Mouse (Mus musculus) liver, postnatal 0 days (tissue): ENCODE results near the gene Lmo2.

Experiments used
- CTCF ChIP-seq: sonication (generic); IDR thresholded peaks from 2 replicates; pipeline ENCODE4 v1.5.1; 2016; ENCODE audit warnings: antibody characterized with exemption, low read depth
- EP300 ChIP-seq: IDR thresholded peaks from 2 replicates; pipeline ENCODE4 v1.6.1; 2016; ENCODE audit warnings: antibody characterized with exemption, low read depth, mild to moderate bottlenecking

GRCm38 (mm10) chr2:103956867-103957266 lies 919 bp upstream of the Lmo2 start:
- TF ChIP-seq CTCF (peak; percentile 22), EP300 (peak; percentile 98)
